Mouse (Mus musculus): ENCODE measurements around the gene Pilrb1.

DNA sequence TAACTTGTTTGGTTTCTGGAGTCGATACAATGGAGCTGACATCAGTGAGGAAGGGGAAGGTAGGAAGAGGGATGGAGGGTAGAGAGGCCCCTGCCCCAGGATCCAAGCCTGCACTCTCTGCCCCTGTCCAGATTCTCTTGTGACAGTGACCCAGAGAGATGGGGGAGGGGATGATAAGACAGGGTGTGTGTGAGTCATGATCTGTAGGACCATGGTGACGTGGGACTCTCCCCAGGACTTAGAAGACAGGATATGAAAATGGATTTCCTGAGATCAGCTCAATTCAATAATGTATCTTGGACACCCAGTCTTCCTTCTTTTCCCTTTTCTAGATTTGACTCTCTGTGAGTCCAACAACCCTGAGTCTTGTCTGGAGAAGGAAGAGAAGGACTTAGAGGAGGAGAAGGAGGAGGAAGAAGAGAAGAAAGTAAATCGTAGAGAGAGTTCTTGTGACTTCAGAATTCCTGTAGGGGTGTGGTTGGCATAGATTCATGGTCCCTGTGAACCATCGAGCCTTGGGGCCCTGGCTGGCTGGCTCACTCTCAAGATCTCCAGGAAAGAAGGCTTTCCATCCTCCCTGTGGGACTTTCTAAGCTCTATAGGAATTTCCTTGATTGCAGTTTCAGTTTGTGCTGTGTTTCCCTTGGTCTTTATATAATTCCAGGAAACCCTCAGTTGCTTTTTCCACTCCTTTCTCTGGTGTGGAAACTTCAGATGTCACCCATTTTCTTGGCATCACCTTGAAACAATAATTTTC, 40.3 kb downstream of the Pilrb1 start:
- TF ChIP-seq CTCF (IDR thresholded peaks at IDR 0.05; ENCODE audit: control insufficient read depth, insufficient read depth, insufficient read length) = no peak
- no peak for TF ChIP-seq MAX (IDR thresholded peaks at IDR 0.05)
- no peak for TF ChIP-seq MYOG (IDR thresholded peaks at IDR 0.05; ENCODE audit: control insufficient read depth, extremely low read depth, insufficient read length)
- TF ChIP-seq MYOD1 (IDR thresholded peaks at IDR 0.05; ENCODE audit: control insufficient read depth, insufficient read length, low read depth) = no peak
- TF ChIP-seq CEBPB (IDR thresholded peaks at IDR 0.05; ENCODE audit: low read depth) = no peak

Measured in C2C12 (cell line).